ENCODE assay signal across 13 mouse cellular contexts in the genomic region with DNA sequence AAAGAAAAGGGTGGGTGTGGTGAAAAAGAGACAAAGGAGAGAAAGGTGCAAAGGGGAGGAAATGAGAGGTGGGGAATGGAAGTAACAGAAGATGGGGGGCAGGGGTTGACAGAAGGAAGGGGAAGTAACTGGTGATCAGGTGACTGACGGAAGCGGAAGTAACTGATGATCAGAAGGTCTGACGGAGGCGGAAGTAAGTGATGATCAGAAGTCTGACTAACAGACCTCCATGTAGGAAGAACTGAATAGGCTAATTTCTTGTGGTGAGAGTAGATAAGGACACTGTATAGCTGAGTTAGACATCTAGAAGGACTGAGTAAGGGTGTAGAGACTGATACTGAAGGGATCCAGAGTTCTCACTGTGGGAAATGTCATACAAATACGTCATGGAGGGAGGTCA.
"Had no signal": no experiment of that assay in that cellular context is flagged by ENCODE, and none has a peak within 500 bp of the region (broad histone marks: within the 10 kb centered on the region; RNA-seq: fewer than 3 reads in every experiment).

No protein-coding gene starts in this region.

- H3K9ac ChIP-seq: limb, embryonic 13.5 days had no signal

- H3K4me1 ChIP-seq: limb, embryonic 13.5 days; midbrain, embryonic 10.5 days had no signal

- H3K9me3 ChIP-seq: limb, embryonic 13.5 days; midbrain, embryonic 10.5 days had no signal

- H3K4me2 ChIP-seq: limb, embryonic 13.5 days had no signal

- ATAC-seq: midbrain, embryonic 16.5 days had no signal

- H3K4me3 ChIP-seq: limb, embryonic 13.5 days; midbrain, embryonic 10.5 days had no signal

- H3K36me3 ChIP-seq: limb, embryonic 13.5 days; midbrain, embryonic 10.5 days had no signal

- H3K27ac ChIP-seq: kidney, postnatal 0 days; limb, embryonic 13.5 days; midbrain, embryonic 10.5 days; stomach, postnatal 0 days had no signal

- DNase-seq: kidney, adult 11 months; kidney, adult 9 months; kidney, postnatal 36 days; layer of hippocampus, adult 9-11 months; layer of hippocampus, postnatal 36 days; lung, adult 18-20 months; right cerebral cortex, adult 18-20 months; right cerebral cortex, postnatal 25 days had no signal
